Mouse (Mus musculus): ENCODE data around the gene Gm28053. TPM values are rescaled to one million over a fixed set of nuclear protein-coding genes. Genes with fewer than 3 reads are reported as not detected.

The Gm28053 gene
- polyA plus RNA-seq, 1 experiment = not detected

GRCm38 (mm10) chr6:48785601-48786000 lies 67.2 kb downstream of the Gm28053 start:
- TF ChIP-seq GATA1 (IDR thresholded peaks at IDR 0.05; ENCODE audit: borderline replicate concordance, low read length) (no peak), FLI1 (IDR thresholded peaks at IDR 0.05; ENCODE audit: low read length) (no peak)
- no peaks in the 10 kb centered on the region for H3K36me3 ChIP-seq (replicated peaks; ENCODE audit: low read length)
- peaks cover 16% of the 10 kb centered on the region for H3K4me1 ChIP-seq
- no peak overlapping the region for H3K4me3 ChIP-seq (replicated peaks)
- no peaks in the 10 kb centered on the region for H3K27me3 ChIP-seq (replicated peaks)
- H3K9me3 ChIP-seq = peaks cover 3% of the 10 kb centered on the region; the same call in 1 of the 2 replicates

GRCm38 (mm10) chr6:48787867-48788266 lies 69.5 kb downstream of the Gm28053 start:
- no peaks in the 10 kb centered on the region for H3K9me3 ChIP-seq
- TF ChIP-seq GATA1 (IDR thresholded peaks at IDR 0.05; ENCODE audit: borderline replicate concordance, low read length) (no peak), FLI1 (IDR thresholded peaks at IDR 0.05; ENCODE audit: low read length) (no peak)
- H3K4me3 ChIP-seq (replicated peaks) = no peak overlapping the region

DNA sequence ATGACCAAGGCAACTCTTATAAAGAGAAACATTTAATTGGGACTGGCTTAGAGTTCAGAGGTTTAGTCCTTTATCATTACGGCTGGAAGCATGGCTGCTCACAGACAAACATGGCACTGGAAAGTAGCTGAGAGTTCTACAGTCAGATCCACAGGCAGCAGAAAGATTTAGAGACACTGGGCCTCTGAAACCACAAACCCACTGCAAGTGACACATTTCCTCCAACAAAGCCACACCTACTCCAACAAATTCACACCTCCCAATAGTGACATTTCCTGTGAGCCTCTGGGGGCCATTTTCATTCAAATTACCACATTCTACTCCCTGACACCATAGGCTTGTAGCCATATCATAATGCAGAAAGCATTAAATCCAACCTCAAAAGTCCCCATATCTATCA lies 83.5 kb downstream of the Gm28053 start:
- H3K9me3 ChIP-seq = peaks cover 10% of the 10 kb centered on the region
- TF ChIP-seq FLI1 (IDR thresholded peaks at IDR 0.05; ENCODE audit: low read length) (no peak), GATA1 (IDR thresholded peaks at IDR 0.05; ENCODE audit: borderline replicate concordance, low read length) (no peak)
- no peaks in the 10 kb centered on the region for H3K36me3 ChIP-seq (replicated peaks; ENCODE audit: low read length)

More at GRCm38 (mm10) chr6:48787867-48788266, 69.5 kb downstream of the Gm28053 start:
- no peaks in the 10 kb centered on the region for H3K27me3 ChIP-seq (replicated peaks)
- peaks cover 16% of the 10 kb centered on the region for H3K4me1 ChIP-seq
- H3K36me3 ChIP-seq (replicated peaks; ENCODE audit: low read length) = no peaks in the 10 kb centered on the region

More for the DNA sequence above, 83.5 kb downstream of the Gm28053 start:
- H3K4me1 ChIP-seq = peaks cover 3% of the 10 kb centered on the region; the same call in 1 of the 2 replicates
- H3K4me3 ChIP-seq (replicated peaks) = no peak overlapping the region
- H3K27me3 ChIP-seq (replicated peaks) = peaks cover 12% of the 10 kb centered on the region

Other genes with a start within 250 kb of the Gm28053 start
- 2.1 TPM in 1 of 2 replicates, not detected in the other for gene Atp6v0e2, start 181.0 kb upstream of the Gm28053 start, polyA plus RNA-seq (2012; ENCODE audit: insufficient read depth, low replicate concordance)
- gene Lrrc61, start 163.8 kb upstream of the Gm28053 start, polyA plus RNA-seq (2012; ENCODE audit: insufficient read depth, low replicate concordance) = 9.9 and 12.4 TPM in 2 replicates
- not detected in 2 replicates for gene Rarres2, start 145.8 kb upstream of the Gm28053 start, polyA plus RNA-seq (2012; ENCODE audit: insufficient read depth, low replicate concordance)
- gene Gm45021, start 129.0 kb upstream of the Gm28053 start, polyA plus RNA-seq (2012; ENCODE audit: insufficient read depth, low replicate concordance) = not detected in 2 replicates
- 72.0 and 191 TPM in 2 replicates for gene Repin1, start 124.7 kb upstream of the Gm28053 start, polyA plus RNA-seq (2012; ENCODE audit: insufficient read depth, low replicate concordance)
- gene Gm44965, start 124.7 kb upstream of the Gm28053 start, polyA plus RNA-seq (2012; ENCODE audit: insufficient read depth, low replicate concordance) = not detected in 2 replicates
- 4.2 and 5.8 TPM in 2 replicates for gene Zfp775, start 116.5 kb upstream of the Gm28053 start, polyA plus RNA-seq (2012; ENCODE audit: insufficient read depth, low replicate concordance)
- 2.0 and 7.4 TPM in 2 replicates for gene AI854703, start 91.8 kb upstream of the Gm28053 start, polyA plus RNA-seq (2012; ENCODE audit: insufficient read depth, low replicate concordance)
- gene Gimap8, start 71.4 kb upstream of the Gm28053 start, polyA plus RNA-seq (2012; ENCODE audit: insufficient read depth, low replicate concordance) = 0.31 TPM in 1 of 2 replicates, not detected in the other
- 2.5 TPM in 1 of 2 replicates, not detected in the other for gene Gimap9, start 42.5 kb upstream of the Gm28053 start, polyA plus RNA-seq (2012; ENCODE audit: insufficient read depth, low replicate concordance)
- 0.32 TPM in 1 of 2 replicates, not detected in the other for gene Gimap4, start 34.1 kb upstream of the Gm28053 start, polyA plus RNA-seq (2012; ENCODE audit: insufficient read depth, low replicate concordance)
- gene Gimap6, start 10.4 kb upstream of the Gm28053 start, polyA plus RNA-seq (2012; ENCODE audit: insufficient read depth, low replicate concordance) = 1.2 and 5.9 TPM in 2 replicates
- gene Gimap7, start within 50 bp of the Gm28053 start, polyA plus RNA-seq (2012; ENCODE audit: insufficient read depth, low replicate concordance) = not detected in 2 replicates
- gene Gimap1, start 20.4 kb downstream of the Gm28053 start, polyA plus RNA-seq (2012; ENCODE audit: insufficient read depth, low replicate concordance) = 18.4 and 38.1 TPM in 2 replicates
- gene Gimap5, start 27.6 kb downstream of the Gm28053 start, polyA plus RNA-seq (2012; ENCODE audit: insufficient read depth, low replicate concordance) = 12.5 and 21.4 TPM in 2 replicates
- 2.3 TPM in 1 of 2 replicates, not detected in the other for gene Gimap3, start 52.2 kb downstream of the Gm28053 start, polyA plus RNA-seq (2012; ENCODE audit: insufficient read depth, low replicate concordance)
- 9.7 and 62.7 TPM in 2 replicates for gene Tmem176a, start 122.3 kb downstream of the Gm28053 start, polyA plus RNA-seq (2012; ENCODE audit: insufficient read depth, low replicate concordance)
- 10.4 and 36.3 TPM in 2 replicates for gene Tmem176b, start 122.9 kb downstream of the Gm28053 start, polyA plus RNA-seq (2012; ENCODE audit: insufficient read depth, low replicate concordance)
- not detected in 2 replicates for gene Aoc1, start 154.3 kb downstream of the Gm28053 start, polyA plus RNA-seq (2012; ENCODE audit: insufficient read depth, low replicate concordance)
- not detected in 2 replicates for gene 1600015I10Rik, start 211.3 kb downstream of the Gm28053 start, polyA plus RNA-seq (2012; ENCODE audit: insufficient read depth, low replicate concordance)